Mouse (Mus musculus) heart, postnatal 0 days (tissue): ENCODE data around the gene Tent5b. TPM values are rescaled to one million over a fixed set of nuclear protein-coding genes. Genes with fewer than 3 reads are reported as not detected.
A peak's percentile ranks its signal among the peaks of the same experiment; 100 is the strongest.

ENCODE experiments used
- ATAC-seq: fragments of 200-750 bp; cut with Nextera tagmentation; 2 replicates; pipeline ENCODE4 v1.8.0; 2017; ENCODE audit warnings: low read depth, moderate number of reproducible peaks, moderate library complexity; ENCODE audit not compliant: insufficient read depth
- DNase-seq: peaks from one replicate; pipeline ENCODE4 v3.0.0-alpha.2; 2016; ENCODE audit warnings: low spot score
- H3K27ac ChIP-seq: fragments of 300-500 bp; sonication (generic); 2 replicates; pipeline ENCODE4 v1.5.1; 2014; ENCODE audit warnings: low read depth, mild to moderate bottlenecking
- H3K27me3 ChIP-seq: fragments of 300-500 bp; sonication (generic); 2 replicates; pipeline ENCODE4 v1.6.1; 2014; ENCODE audit warnings: low read length, mixed read lengths; ENCODE audit not compliant: control insufficient read depth, insufficient read depth
- H3K36me3 ChIP-seq: fragments of 300-500 bp; sonication (generic); replicated peaks from 2 replicates; pipeline ENCODE4 v1.6.1; 2014; ENCODE audit warnings: low read length, mixed read lengths; ENCODE audit not compliant: control insufficient read depth, insufficient read depth
- H3K4me1 ChIP-seq: fragments of 300-500 bp; sonication (generic); 2 replicates; pipeline ENCODE4 v1.6.1; 2014; ENCODE audit warnings: antibody characterized with exemption; ENCODE audit not compliant: control insufficient read depth, insufficient read depth
- H3K4me2 ChIP-seq: fragments of 300-500 bp; sonication (generic); 2 replicates; pipeline ENCODE4 v1.6.1; 2014; ENCODE audit warnings: low read depth, mild to moderate bottlenecking, low read length, moderate library complexity
- H3K4me3 ChIP-seq: fragments of 300-500 bp; sonication (generic); 2 replicates; pipeline ENCODE4 v1.5.1; 2014; ENCODE audit warnings: low read depth, low read length
- H3K9ac ChIP-seq: fragments of 300-500 bp; sonication (generic); replicated peaks from 2 replicates; pipeline ENCODE4 v1.6.1; 2014; ENCODE audit warnings: low read depth, low read length, mixed read lengths
- H3K9me3 ChIP-seq: fragments of 300-500 bp; sonication (generic); replicated peaks from 2 replicates; pipeline ENCODE4 v1.6.1; 2016; ENCODE audit warnings: low read length; ENCODE audit not compliant: control insufficient read depth
- CTCF ChIP-seq: IDR thresholded peaks from 2 replicates; pipeline ENCODE4 v1.5.1; 2016; ENCODE audit warnings: antibody characterized with exemption, control low read depth, low read depth
- EP300 ChIP-seq: IDR thresholded peaks from 2 replicates; pipeline ENCODE4 v1.6.1; 2016; ENCODE audit warnings: antibody characterized with exemption, low read depth
- WGBS: fragments of 180-500 bp; shearing (Covaris S2); extraction: QIAGEN DNeasy Blood & Tissue Kit; methylation state at CpG from one replicate; pipeline ENCODE4 v1.1.7; 2014; 5-methylcytosine and 5-hydroxymethylcytosine counted together
- polyA plus RNA-seq: library from polyadenylated mRNA; unstranded; fragments of >200 nt; fragmentation: Nextera tagmentation; extraction: Ambion mirVana; gene quantifications from 2 replicates; pipeline ENCODE4 v1.2.1, GENCODE M21; 2015
- total RNA-seq: library from RNA; depleted of rRNA; stranded (reverse); fragments of >200 nt; gene quantifications from 2 replicates; pipeline ENCODE4 v1.2.3, GENCODE M21; 2014; ENCODE audit warnings: low replicate concordance; rRNA removed

Tent5b gene
- 33.3 and 48.2 TPM in 2 replicates for total RNA-seq
- polyA plus RNA-seq = 0.78 and 1.4 TPM in 2 replicates

DNA sequence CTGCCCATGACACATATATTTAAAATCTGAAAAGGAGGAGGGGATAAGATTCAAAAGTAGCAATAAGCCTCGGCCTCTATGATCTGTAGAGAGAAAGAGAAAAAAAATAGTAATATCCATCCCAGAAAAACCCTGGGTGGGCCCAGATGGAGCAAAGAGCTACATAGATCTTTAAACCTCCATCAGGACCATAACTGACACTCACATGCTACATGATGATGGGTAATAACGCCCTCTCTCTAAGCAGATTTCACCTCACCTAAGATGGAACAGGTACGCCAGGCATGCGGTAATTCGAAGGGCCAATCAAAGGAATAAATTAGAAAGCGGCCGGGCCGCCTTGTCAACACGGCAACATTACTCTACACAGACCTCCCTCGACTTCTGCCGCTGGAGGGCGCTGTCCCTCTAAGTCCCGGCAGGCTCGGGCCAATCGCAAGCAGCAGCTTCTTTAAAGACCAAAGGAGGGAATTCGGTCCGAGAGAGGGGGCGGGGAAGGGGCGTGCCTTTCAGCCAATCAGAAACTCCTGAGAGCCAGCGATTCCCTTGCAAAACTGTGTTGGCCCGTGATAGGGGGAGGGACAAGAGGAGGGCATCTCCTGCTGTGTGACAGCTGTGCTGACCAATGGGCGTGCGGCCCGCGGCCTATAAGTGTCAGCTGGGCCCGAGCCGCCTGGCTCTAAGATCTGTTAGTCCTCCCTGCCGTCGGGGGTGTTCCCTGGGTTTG lies at the start of gene Tent5b:
Gene Tent5b, plus strand, starts transcription at position 675 of the 727 bp plus-strand sequence.
- Histone ChIP-seq H3K9me3 (no peaks in the 10 kb centered on the region), H3K27me3 (peaks cover 27% of the 10 kb centered on the region), H3K27ac (no peak within 1 kb of the TSS), H3K4me2 (peak within 1 kb of the TSS; percentile 58), H3K9ac (peak within 1 kb of the TSS; percentile 57), H3K4me1 (peaks cover 28% of the 10 kb centered on the region; the same call in 1 of the 2 replicates), H3K4me3 (peak within 1 kb of the TSS; percentile 51), H3K36me3 (no peaks in the 10 kb centered on the region)
- 4% methylated on average over 29 of the region's 29 CpGs for WGBS
- DNase-seq = peak; percentile 100
- peak; percentile 97 for ATAC-seq
- TF ChIP-seq EP300 (0 out of 2 replicates have a peak, but pooled peaks have one; percentile 30), CTCF (peak; percentile 96)

DNA sequence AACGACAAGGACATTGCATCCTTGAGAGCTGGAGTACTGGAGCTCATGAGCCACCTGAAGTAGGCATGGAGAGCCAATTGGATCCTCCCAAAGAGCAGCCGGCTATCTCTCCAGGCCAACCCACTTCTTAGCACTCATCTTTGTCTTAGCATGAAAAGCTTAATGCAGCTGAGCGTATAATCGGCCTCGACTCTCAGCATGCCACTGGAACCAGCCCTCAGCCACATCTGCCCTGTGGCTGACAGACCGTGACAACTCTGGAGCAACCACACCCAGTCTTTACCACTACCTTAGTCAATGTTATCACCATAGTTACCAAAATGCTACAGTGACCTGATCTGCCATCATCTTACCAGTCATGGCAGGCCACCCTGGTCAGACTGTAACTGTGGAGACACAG lies 48.4 kb upstream of the Tent5b start:
- no peak overlapping the region for H3K4me2 ChIP-seq
- no peak for ATAC-seq
- WGBS = 85% methylated on average over 6 of the region's 6 CpGs
- no peak for TF ChIP-seq CTCF
- DNase-seq = no peak
- H3K9ac ChIP-seq = no peak overlapping the region
- no peak overlapping the region for H3K4me3 ChIP-seq
- H3K4me1 ChIP-seq = no peaks in the 10 kb centered on the region
- H3K9me3 ChIP-seq = no peaks in the 10 kb centered on the region
- no peaks in the 10 kb centered on the region for H3K36me3 ChIP-seq
- no peak overlapping the region for H3K27ac ChIP-seq
- no peaks in the 10 kb centered on the region for H3K27me3 ChIP-seq

DNA sequence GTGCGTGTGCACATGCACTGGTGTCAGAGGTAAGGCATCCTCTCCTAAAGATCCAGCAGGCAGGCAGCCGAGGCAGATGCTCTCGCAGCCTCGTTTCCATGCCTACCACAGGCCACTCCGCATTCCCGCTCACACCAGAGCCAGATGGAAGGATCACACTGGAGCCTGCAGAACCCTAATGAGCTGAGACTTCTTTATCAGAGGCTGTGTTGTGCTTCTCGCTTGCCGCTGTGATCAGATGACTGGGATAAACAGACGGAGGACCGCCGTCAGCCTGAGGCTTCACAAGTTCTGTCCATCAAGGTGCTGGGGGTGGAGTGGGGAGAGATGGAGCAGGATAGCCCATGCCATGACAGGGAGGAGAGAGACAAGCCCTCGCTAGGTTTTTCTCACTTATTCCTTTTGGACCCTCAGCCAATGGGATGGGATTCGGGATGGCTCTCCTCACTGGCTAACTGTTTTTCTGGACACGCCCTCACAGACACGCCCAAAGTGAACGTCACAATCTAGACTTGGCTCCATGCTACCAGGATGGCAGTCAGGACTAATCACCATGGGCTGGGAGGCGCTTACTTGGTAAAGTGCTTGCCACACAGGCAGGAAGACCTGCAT lies 47.3 kb upstream of the Tent5b start:
- H3K4me2 ChIP-seq = no peak overlapping the region
- H3K36me3 ChIP-seq = no peaks in the 10 kb centered on the region
- H3K27me3 ChIP-seq = no peaks in the 10 kb centered on the region
- no peak for DNase-seq
- 17% methylated on average over 17 of the region's 17 CpGs for WGBS
- H3K9ac ChIP-seq = no peak overlapping the region
- TF ChIP-seq CTCF (no peak), EP300 (no peak)
- H3K27ac ChIP-seq = no peak overlapping the region
- no peak overlapping the region for H3K4me3 ChIP-seq
- no peak for ATAC-seq
- no peaks in the 10 kb centered on the region for H3K4me1 ChIP-seq
- H3K9me3 ChIP-seq = no peaks in the 10 kb centered on the region

DNA sequence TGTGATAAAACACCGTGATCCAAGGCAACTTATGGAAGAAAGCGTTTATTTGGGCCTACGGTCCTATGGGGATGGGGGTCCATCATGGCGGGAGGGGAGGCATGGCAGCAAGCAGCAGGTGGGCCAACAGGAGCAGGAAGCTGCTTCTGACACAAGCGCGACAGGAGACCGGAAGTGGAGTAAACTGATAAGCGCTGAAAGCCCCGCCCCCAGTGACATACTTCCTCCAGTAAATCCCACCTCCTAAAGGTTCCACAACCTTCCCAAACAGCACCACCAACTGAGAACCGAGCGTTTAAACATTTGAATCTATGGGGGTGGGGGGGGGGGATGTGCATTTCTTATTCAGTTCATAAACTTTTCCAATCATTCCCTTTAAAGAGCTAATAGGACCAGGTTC lies 44.0 kb upstream of the Tent5b start:
- 80% methylated on average over 11 of the region's 11 CpGs for WGBS
- Histone ChIP-seq H3K9me3 (no peaks in the 10 kb centered on the region), H3K4me2 (no peak overlapping the region), H3K27ac (no peak overlapping the region), H3K4me1 (peaks cover 5% of the 10 kb centered on the region; the same call in 1 of the 2 replicates), H3K4me3 (no peak overlapping the region), H3K36me3 (no peaks in the 10 kb centered on the region), H3K9ac (no peak overlapping the region), H3K27me3 (no peaks in the 10 kb centered on the region)
- TF ChIP-seq EP300 (no peak), CTCF (no peak)
- DNase-seq (no peak), ATAC-seq (no peak)

DNA sequence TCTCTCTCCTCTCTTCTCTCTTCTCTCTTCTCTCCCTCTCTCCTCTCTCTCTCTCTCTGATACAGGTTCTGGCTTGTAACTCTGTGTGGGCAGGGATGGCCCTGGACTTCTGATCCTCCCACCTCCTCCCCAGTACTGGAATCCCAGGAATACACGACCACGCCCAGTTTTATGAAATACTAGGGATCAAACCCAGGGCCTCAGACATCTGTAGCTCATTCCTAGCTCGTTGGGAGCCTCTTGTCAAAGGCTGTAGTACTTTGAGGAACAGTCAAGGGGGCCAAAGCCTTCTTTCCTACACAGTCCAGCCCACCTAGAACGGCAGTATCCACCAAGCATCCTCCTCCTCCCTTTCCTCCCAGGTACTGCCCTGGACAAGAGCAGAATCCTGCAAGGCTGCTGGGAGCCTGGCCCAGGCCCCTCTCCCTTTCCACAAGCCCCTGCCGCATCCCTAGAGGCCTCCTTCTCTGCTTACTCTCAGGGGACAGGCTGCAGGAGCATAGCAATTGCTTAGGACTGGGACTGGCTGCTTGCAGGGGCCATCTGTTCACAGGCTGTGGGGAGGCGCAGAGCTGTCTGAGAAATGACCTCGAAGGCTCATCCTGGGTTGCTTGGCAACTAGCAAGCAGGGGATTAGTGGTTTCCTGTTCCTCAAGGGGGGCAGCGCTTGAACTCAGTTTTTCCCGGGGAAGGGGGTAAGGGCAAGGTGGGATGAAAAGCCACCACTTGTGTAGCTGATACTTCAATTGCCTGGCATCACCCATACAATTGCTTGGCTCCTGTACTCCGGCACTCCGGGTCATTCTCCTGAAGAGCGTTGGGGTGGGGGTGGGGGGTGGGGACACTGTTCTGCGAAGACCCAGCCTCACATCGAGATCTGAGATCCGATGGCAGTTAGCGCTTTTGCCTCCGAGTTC lies 40.2 kb upstream of the Tent5b start:
- Histone ChIP-seq H3K9me3 (no peaks in the 10 kb centered on the region), H3K4me2 (peak overlapping the region; percentile 24), H3K36me3 (no peaks in the 10 kb centered on the region), H3K4me3 (no peak overlapping the region), H3K27ac (no peak overlapping the region), H3K27me3 (no peaks in the 10 kb centered on the region), H3K4me1 (peaks cover 5% of the 10 kb centered on the region; the same call in 1 of the 2 replicates), H3K9ac (no peak overlapping the region)
- 11% methylated on average over 17 of the region's 17 CpGs for WGBS
- no peak for TF ChIP-seq EP300
- TF ChIP-seq CTCF = no peak
- 0 out of 2 replicates have a peak, but pooled peaks have one; percentile 45 for ATAC-seq
- no peak for DNase-seq
